Mouse (Mus musculus) testis, postnatal 10 days (tissue): Measurements from ENCODE around the gene Olfr1396.

Experiments used
- DNase-seq: peaks from one replicate; pipeline ENCODE4 v3.0.0; 2021; ENCODE audit warnings: low spot score

The Olfr1396 gene

GRCm38 (mm10) chr11:49114774-49115173 lies at the start of gene Olfr1396:
TSS of gene Olfr1396 (minus strand) at chr11:49114874.
- DNase-seq: no peak

- no peak for DNase-seq
Measured at GRCm38 (mm10) chr11:49156821-49157814, 42.4 kb upstream of the Olfr1396 start.

- DNase-seq: no peak
Measured at GRCm38 (mm10) chr11:49154077-49154476, 39.4 kb upstream of the Olfr1396 start, which contains the start of gene Olfr1394. TSS of gene Olfr1394 (plus strand) at chr11:49154377.

GRCm38 (mm10) chr11:49141974-49142373 lies 27.3 kb upstream of the Olfr1396 start, which contains the start of gene Olfr1395:
TSS of gene Olfr1395 (plus strand) at chr11:49142274.
- no peak for DNase-seq

GRCm38 (mm10) chr11:49124169-49124568 lies 9.5 kb upstream of the Olfr1396 start:
- DNase-seq: no peak

- no peak for DNase-seq
Measured at GRCm38 (mm10) chr11:49119635-49120034, 5.0 kb upstream of the Olfr1396 start.

- DNase-seq: no peak
Measured at GRCm38 (mm10) chr11:49114158-49114557, 516 bp downstream of the Olfr1396 start.

GRCm38 (mm10) chr11:49112624-49113219 lies 2.0 kb downstream of the Olfr1396 start:
- no peak for DNase-seq

GRCm38 (mm10) chr11:49111000-49111399 lies 3.7 kb downstream of the Olfr1396 start:
- no peak for DNase-seq

- DNase-seq: peak; percentile 55
Measured at GRCm38 (mm10) chr11:49108833-49109232, 5.8 kb downstream of the Olfr1396 start.

- no peak for DNase-seq
Measured at GRCm38 (mm10) chr11:49107650-49108537, 6.8 kb downstream of the Olfr1396 start.

- DNase-seq: no peak
Measured at GRCm38 (mm10) chr11:49105752-49106151, 8.9 kb downstream of the Olfr1396 start.

- DNase-seq: peak; percentile 96
Measured at GRCm38 (mm10) chr11:49103047-49103693, 11.5 kb downstream of the Olfr1396 start.

- no peak for DNase-seq
Measured at GRCm38 (mm10) chr11:49101500-49101899, 13.2 kb downstream of the Olfr1396 start.

- DNase-seq: no peak
Measured at GRCm38 (mm10) chr11:49100409-49100808, 14.3 kb downstream of the Olfr1396 start.

GRCm38 (mm10) chr11:49095367-49095766 lies 19.3 kb downstream of the Olfr1396 start:
- DNase-seq: no peak

- DNase-seq: no peak
Measured at GRCm38 (mm10) chr11:49093861-49094660, 20.6 kb downstream of the Olfr1396 start.

- no peak for DNase-seq
Measured at GRCm38 (mm10) chr11:49092786-49093185, 21.9 kb downstream of the Olfr1396 start.

- DNase-seq: no peak
Measured at GRCm38 (mm10) chr11:49092053-49092586, 22.6 kb downstream of the Olfr1396 start.

GRCm38 (mm10) chr11:49091171-49091570 lies 23.5 kb downstream of the Olfr1396 start:
- DNase-seq: no peak
